Mouse (Mus musculus) CH12.LX (cell line): ENCODE data around the gene Sgcb. TPM values are rescaled to one million over a fixed set of nuclear protein-coding genes. Genes with fewer than 3 reads are reported as not detected.

Source experiments
- DNase-seq: peaks from one replicate; pipeline ENCODE4 v3.0.0-alpha.2; 2013; ENCODE audit errors: extremely low read depth
- H3K27ac ChIP-seq: 2 replicates; pipeline ENCODE4 v1.5.1; 2012; ENCODE audit warnings: low read depth, mild to moderate bottlenecking, control low read depth, moderate library complexity; ENCODE audit not compliant: insufficient read depth
- H3K27me3 ChIP-seq: replicated peaks from 2 replicates; pipeline ENCODE3; 2012; ENCODE audit warnings: inconsistent platforms
- H3K36me3 ChIP-seq, 2 experiments: replicated peaks in 1 of 2; 2 replicates each; pipeline versions ENCODE3 to v1.6.1; 2012; ENCODE audit warnings: inconsistent platforms in 1 of 2, low read length in 1 of 2, mild to moderate bottlenecking in 1 of 2, mixed read lengths in 1 of 2, moderate library complexity in 1 of 2; ENCODE audit not compliant: control insufficient read depth in 1 of 2, insufficient read depth in 1 of 2
- H3K4me1 ChIP-seq, 2 experiments: 2 replicates each; pipeline ENCODE4 v1.6.1; 2012; ENCODE audit warnings: inconsistent platforms in 1 of 2, moderate library complexity in 1 of 2; ENCODE audit not compliant: insufficient read depth in 2 of 2, control insufficient read depth in 1 of 2
- H3K4me2 ChIP-seq: 2 replicates; pipeline ENCODE4 v1.6.1; 2012; ENCODE audit warnings: low read depth, mild to moderate bottlenecking, control low read depth; ENCODE audit not compliant: poor library complexity, insufficient read depth, severe bottlenecking
- H3K4me3 ChIP-seq, 3 experiments: fragments of 150-350 bp in 1 of 3; sonication (generic) in 1 of 3; replicated peaks in 1 of 3; 2 replicates each; pipeline versions ENCODE3 to v1.5.1; 2011 to 2012; ENCODE audit warnings: low read depth in 2 of 3, low read length in 2 of 3, mild to moderate bottlenecking in 2 of 3, moderate library complexity in 2 of 3, control low read depth in 1 of 3, improper control_type of control experiment in 1 of 3, inconsistent platforms in 1 of 3, mixed read lengths in 1 of 3; ENCODE audit not compliant: poor library complexity in 1 of 3
- H3K79me2 ChIP-seq: replicated peaks from 2 replicates; pipeline ENCODE4 v1.6.1; 2012; ENCODE audit warnings: mild to moderate bottlenecking, moderate library complexity; ENCODE audit not compliant: control insufficient read depth, poor library complexity, insufficient read depth, severe bottlenecking; ENCODE audit errors: extremely low read depth
- H3K9ac ChIP-seq: 2 replicates; pipeline ENCODE4 v1.6.1; 2012; ENCODE audit warnings: low read depth, mild to moderate bottlenecking, control low read depth, moderate library complexity; ENCODE audit not compliant: insufficient read depth
- H3K9me3 ChIP-seq: replicated peaks from 2 replicates; pipeline ENCODE3; 2012; ENCODE audit warnings: low read length, inconsistent platforms, mixed read lengths
- CHD1 ChIP-seq: IDR thresholded peaks from 2 replicates; pipeline ENCODE4 v1.6.1; 2012; ENCODE audit warnings: low read depth, low read length, improper control_type of control experiment, inconsistent platforms
- CHD2 ChIP-seq: IDR thresholded peaks from 2 replicates; pipeline ENCODE4 v1.6.1; 2011; ENCODE audit warnings: low read length, improper control_type of control experiment
- CTCF ChIP-seq, 2 experiments: IDR thresholded peaks in 1 of 2; conservative IDR thresholded peaks in 1 of 2; 2 replicates each; pipeline ENCODE4 v1.5.1; 2011 to 2012; ENCODE audit warnings: low read depth in 2 of 2, low read length in 2 of 2, improper control_type of control experiment in 1 of 2, inconsistent platforms in 1 of 2, mild to moderate bottlenecking in 1 of 2, moderate library complexity in 1 of 2
- ELF1 ChIP-seq: IDR thresholded peaks from 2 replicates; pipeline ENCODE4 v1.6.1; 2014; ENCODE audit warnings: low read depth, mild to moderate bottlenecking, inconsistent platforms, low read length, improper control_type of control experiment
- GABPA ChIP-seq: IDR thresholded peaks from 2 replicates; pipeline ENCODE4 v1.6.1; 2012; ENCODE audit warnings: low read depth, low read length, improper control_type of control experiment, inconsistent platforms; ENCODE audit not compliant: insufficient replicate concordance
- HCFC1 ChIP-seq: IDR thresholded peaks from 2 replicates; pipeline ENCODE4 v1.6.1; 2012; ENCODE audit warnings: low read depth, mild to moderate bottlenecking, inconsistent platforms, low read length, improper control_type of control experiment
- JUN ChIP-seq: IDR thresholded peaks from 2 replicates; pipeline ENCODE4 v1.6.1; 2011; ENCODE audit warnings: low read depth, mild to moderate bottlenecking, low read length, improper control_type of control experiment, moderate library complexity; ENCODE audit not compliant: insufficient read depth
- MAX ChIP-seq: IDR thresholded peaks from 2 replicates; pipeline ENCODE4 v1.6.1; 2011; ENCODE audit warnings: low read length, improper control_type of control experiment
- MAZ ChIP-seq: IDR thresholded peaks from 2 replicates; pipeline ENCODE4 v1.6.1; 2012; ENCODE audit warnings: low read depth, mild to moderate bottlenecking, inconsistent platforms, low read length, improper control_type of control experiment, moderate library complexity
- MEF2A ChIP-seq: IDR thresholded peaks from 2 replicates; pipeline ENCODE4 v1.6.1; 2014; ENCODE audit warnings: low read depth, mild to moderate bottlenecking, inconsistent platforms, low read length, improper control_type of control experiment, borderline replicate concordance
- MXI1 ChIP-seq: IDR thresholded peaks from 2 replicates; pipeline ENCODE4 v1.6.1; 2011; ENCODE audit warnings: mild to moderate bottlenecking, low read depth, low read length, improper control_type of control experiment
- MYC ChIP-seq: IDR thresholded peaks from 2 replicates; pipeline ENCODE4 v1.6.1; 2011; ENCODE audit warnings: low read depth, mild to moderate bottlenecking, improper control_type of control experiment, low read length
- NELFE ChIP-seq: IDR thresholded peaks from 2 replicates; pipeline ENCODE4 v1.6.1; 2011; ENCODE audit warnings: low read depth, low read length, improper control_type of control experiment
- POLR2AphosphoS2 ChIP-seq: IDR thresholded peaks from 2 replicates; pipeline ENCODE4 v1.6.1; 2011; ENCODE audit warnings: low read depth, low read length, improper control_type of control experiment
- RCOR1 ChIP-seq: conservative IDR thresholded peaks from 2 replicates; pipeline ENCODE4 v1.6.1; 2012; ENCODE audit warnings: low read depth, mild to moderate bottlenecking, inconsistent platforms, low read length, improper control_type of control experiment
- SMC3 ChIP-seq: IDR thresholded peaks from 2 replicates; pipeline ENCODE4 v1.6.1; 2011; ENCODE audit warnings: low read depth, low read length, improper control_type of control experiment
- TCF12 ChIP-seq: IDR thresholded peaks from 2 replicates; pipeline ENCODE4 v1.6.1; 2014; ENCODE audit warnings: low read depth, mild to moderate bottlenecking, inconsistent platforms, low read length, improper control_type of control experiment
- ZNF384 ChIP-seq: IDR thresholded peaks from 2 replicates; pipeline ENCODE4 v1.6.1; 2012; ENCODE audit warnings: low read depth, low read length, improper control_type of control experiment, inconsistent platforms
- dilution Hi-C: fragments of 300-500 bp; cut with MboI; formaldehyde crosslinking; loops from 2 replicates; pipeline ENCODE4 v1.14.3; 2020; ENCODE audit warnings: low sequenced_read_pairs; ENCODE audit not compliant: extremely low pct_unique_long_range_greater_than_20kb, extremely low pct_ligation_motif_present
- in situ Hi-C: fragments of 300-500 bp; cut with MboI; formaldehyde crosslinking; loops from 3 replicates; pipeline ENCODE4 v1.14.3; 2019; ENCODE audit warnings: low sequenced_read_pairs, low pct_ligation_motif_present, low pct_unique_long_range_greater_than_20kb, mixed read lengths
- polyA plus RNA-seq: library from polyadenylated mRNA; unstranded; fragments of >175 nt; gene quantifications from 2 replicates; pipeline ENCODE4 v1.2.1, GENCODE M21; 2012; ENCODE audit warnings: low read depth; ENCODE audit not compliant: insufficient read length
- total RNA-seq, 2 experiments: library from RNA; depleted of rRNA; stranded (reverse); fragments of 300-350 nt in 1 of 2; fragments of >200 nt in 1 of 2; gene quantifications; 2 replicates each; pipeline ENCODE4 v1.2.3; 2012 to 2014

Sgcb gene
- total and polyA plus RNA-seq, 3 experiments, result 2.6 to 8.5 (median 4.6) TPM

- in situ Hi-C loops (no loop called here), dilution Hi-C loops (no loop called here)
- no peak for DNase-seq
- H3K27ac ChIP-seq, result no peak overlapping the region
- no peaks in the 10 kb centered on the region for H3K36me3 ChIP-seq
- no peaks in the 10 kb centered on the region for H3K79me2 ChIP-seq
- no peak overlapping the region for H3K4me3 ChIP-seq
- no peaks in the 10 kb centered on the region; a peak in 1 of 4 replicates for H3K4me1 ChIP-seq
- H3K9ac ChIP-seq, result no peak overlapping the region
- H3K27me3 ChIP-seq, result no peaks in the 10 kb centered on the region
- TF ChIP-seq TCF12 (no peak), CTCF (conservative IDR thresholded peaks at IDR 0.05 in 1 of 2, IDR thresholded peaks at IDR 0.05 in 1 of 2; ENCODE audit: low read depth in 2 of 2, low read length in 2 of 2) (no peak), ZNF384 (no peak), NELFE (no peak), MYC (no peak)
- H3K9me3 ChIP-seq, result no peaks in the 10 kb centered on the region
- no peak overlapping the region for H3K4me2 ChIP-seq
These were observed 46.8 kb upstream of the Sgcb start for GRCm38 (mm10) chr5:73694254-73695015.

DNA sequence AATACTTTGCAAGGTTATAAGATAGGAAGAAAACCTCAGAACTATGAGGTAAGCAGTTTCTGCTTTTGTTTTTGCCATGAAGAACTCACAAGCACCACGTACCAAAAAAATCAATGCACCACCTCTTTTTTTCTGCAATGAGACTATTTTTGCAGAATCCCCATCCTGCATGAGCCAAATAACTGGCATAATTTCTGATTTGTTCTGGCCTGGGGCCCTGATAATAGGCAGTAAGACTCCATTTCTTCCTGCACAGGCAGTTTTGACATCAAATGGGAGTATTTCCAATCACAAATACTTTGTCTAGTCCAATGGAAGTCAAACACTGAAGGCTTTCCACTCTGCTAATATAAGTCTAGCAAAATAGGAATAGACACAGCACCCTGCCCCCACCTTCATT, 46.2 kb upstream of the Sgcb start:
- Histone ChIP-seq H3K79me2 (no peaks in the 10 kb centered on the region), H3K9ac (no peak overlapping the region), H3K4me1 (no peaks in the 10 kb centered on the region; a peak in 1 of 4 replicates), H3K9me3 (no peaks in the 10 kb centered on the region), H3K36me3 (no peaks in the 10 kb centered on the region), H3K4me2 (no peak overlapping the region), H3K4me3 (no peak overlapping the region), H3K27me3 (no peaks in the 10 kb centered on the region), H3K27ac (no peak overlapping the region)
- in situ Hi-C loops (no loop called here), dilution Hi-C loops (no loop called here)
- no peak for TF ChIP-seq CHD2
- TF ChIP-seq MEF2A, result no peak
- TF ChIP-seq CHD1, result no peak
- TF ChIP-seq HCFC1, result no peak
- no peak for TF ChIP-seq POLR2AphosphoS2
- no peak for TF ChIP-seq GABPA
- no peak for TF ChIP-seq MAZ
- TF ChIP-seq MAX, result no peak
- TF ChIP-seq JUN, result no peak
- TF ChIP-seq SMC3, result no peak
- TF ChIP-seq ELF1, result no peak
- TF ChIP-seq MXI1, result no peak
- no peak for TF ChIP-seq RCOR1
- no peak for DNase-seq
